Mouse (Mus musculus): ENCODE data around the gene Gm49358.

GRCm38 (mm10) chr10:86810000-86810399, 46.2 kb downstream of the Gm49358 start:
- TF ChIP-seq CTCF (IDR thresholded peaks at IDR 0.05; ENCODE audit: borderline replicate concordance, insufficient read depth, low read depth, low read length), result no peak
- no peak for TF ChIP-seq POLR2A (IDR thresholded peaks at IDR 0.05; ENCODE audit: borderline replicate concordance, insufficient read depth, low read length)
